In the genomic region with DNA sequence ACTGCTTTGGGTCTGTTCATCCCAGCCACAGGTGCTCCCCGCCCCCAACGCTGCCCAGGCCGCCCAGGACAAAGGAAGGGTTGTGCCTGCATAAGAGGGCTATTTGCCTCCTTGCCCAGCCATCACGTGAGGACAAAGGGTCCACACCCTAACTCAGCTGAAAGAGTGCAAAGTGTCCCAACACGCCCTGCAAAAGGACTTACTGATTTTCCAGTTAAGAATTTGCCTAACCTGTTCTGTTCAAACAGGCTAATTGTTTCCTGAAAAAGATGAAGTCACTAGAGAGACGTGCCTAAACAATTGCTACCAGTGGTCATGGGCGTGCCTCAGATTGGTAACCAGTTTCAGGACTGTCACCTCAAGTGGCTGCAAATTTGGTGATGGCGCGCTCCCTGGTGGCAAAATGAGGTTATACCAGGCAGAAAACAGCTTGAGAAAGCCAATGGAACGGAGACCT, we compare ENCODE assay signal across 8 mouse cellular contexts. TPM values are rescaled to one million over a fixed set of nuclear protein-coding genes. Genes with fewer than 3 reads are reported as not detected.
DNase-seq lines count a peak whose midpoint lies in the region; ATAC-seq lines count a peak whose summit lies in the region.

No protein-coding gene starts in this region.

- ATAC-seq in inflammation-experienced regulatory T-cells, adult 6 months, result peak; percentile 95

- intact Hi-C loops in left cerebral cortex, postnatal 25 days (cut with DNase I), result loop anchor here (1.0 kb wide), 1 partner anchor 256 kb away; no protein-coding TSS in a partner anchor

- DNase-seq in WW6 (ENCODE audit: low read depth, low spot score), result peak; percentile 85
- DNase-seq in cerebellum, postnatal 10 days, result peak; percentile 92 to 93
- DNase-seq in frontal cortex, postnatal 25 days (ENCODE audit: low spot score in 2 of 2), result peak; percentile 74 to 79
- DNase-seq in left cerebral cortex, postnatal 25 days (ENCODE audit: low spot score in 2 of 2), result peak; percentile 49 to 75
- peak; percentile 83 for DNase-seq in mesoderm, embryonic 11.5 days (ENCODE audit: low read depth, low spot score)
- DNase-seq in right cerebral cortex, postnatal 25 days, result peak; percentile 54
- DNase-seq in urinary bladder, postnatal 36 days (ENCODE audit: low spot score in 2 of 2), result peak; percentile 86 to 90

RNA-seq across cellular contexts. Expression of a gene that starts 18.8 kb away (rescaled TPM):
- polyA plus RNA-seq in inflammation-experienced regulatory T-cells, adult 6 months (2017; shearing (Covaris generic)), result 10 to 100 TPM; 16.8 to 31.9 (median 28.2) TPM
- 10 to 100 TPM; 84.6 to 85.9 TPM for total RNA-seq in left cerebral cortex, postnatal 25 days (2021)

Comparison
In these comparisons a context has a peak if more than half of its experiments do, and no peak if none do; other contexts are left out.
1. Peak in every context shown above with its lines: DNase-seq and ATAC-seq.